Mouse (Mus musculus) lung, postnatal 0 days (tissue): ENCODE results near the gene Gast. TPM values are rescaled to one million over a fixed set of nuclear protein-coding genes. Genes with fewer than 3 reads are reported as not detected.
A peak's percentile ranks its signal among the peaks of the same experiment; 100 is the strongest.

Source experiments
- ATAC-seq: fragments of 200-750 bp; cut with Nextera tagmentation; 2 replicates; pipeline ENCODE4 v1.8.0; 2017; ENCODE audit warnings: moderate library complexity
- DNase-seq: peaks from one replicate; pipeline ENCODE4 v3.0.0-alpha.2; 2016; ENCODE audit warnings: low spot score
- H3K27ac ChIP-seq: fragments of 300-500 bp; sonication (generic); 2 replicates; pipeline ENCODE4 v1.5.1; 2014; ENCODE audit warnings: antibody characterized with exemption, mild to moderate bottlenecking, low read length, mixed read lengths
- H3K27me3 ChIP-seq: fragments of 300-500 bp; sonication (generic); replicated peaks from 2 replicates; pipeline ENCODE4 v1.6.1; 2014; ENCODE audit warnings: low read length, mixed read lengths; ENCODE audit not compliant: insufficient read depth
- H3K36me3 ChIP-seq: fragments of 300-500 bp; sonication (generic); 2 replicates; pipeline ENCODE4 v1.6.1; 2014; ENCODE audit warnings: low read length, mixed read lengths; ENCODE audit not compliant: insufficient read depth
- H3K4me1 ChIP-seq: fragments of 300-500 bp; sonication (generic); 2 replicates; pipeline ENCODE4 v1.6.1; 2014; ENCODE audit warnings: antibody characterized with exemption, low read depth, low read length, mixed read lengths; ENCODE audit not compliant: insufficient read depth
- H3K4me2 ChIP-seq: fragments of 300-500 bp; sonication (generic); replicated peaks from 2 replicates; pipeline ENCODE4 v1.6.1; 2014; ENCODE audit warnings: low read depth, mild to moderate bottlenecking, low read length, moderate library complexity, mixed read lengths
- H3K4me3 ChIP-seq: fragments of 300-500 bp; sonication (generic); 2 replicates; pipeline ENCODE4 v1.5.1; 2014; ENCODE audit warnings: low read depth, low read length
- H3K9ac ChIP-seq: fragments of 300-500 bp; sonication (generic); replicated peaks from 2 replicates; pipeline ENCODE4 v1.6.1; 2014; ENCODE audit warnings: low read depth, mild to moderate bottlenecking
- H3K9me3 ChIP-seq: fragments of 300-500 bp; sonication (generic); 2 replicates; pipeline ENCODE4 v1.6.1; 2016; ENCODE audit warnings: low read length, mixed read lengths
- CTCF ChIP-seq: IDR thresholded peaks from 2 replicates; pipeline ENCODE4 v1.5.1; 2016; ENCODE audit warnings: antibody characterized with exemption, mild to moderate bottlenecking
- EP300 ChIP-seq: IDR thresholded peaks from 2 replicates; pipeline ENCODE4 v1.6.1; 2016; ENCODE audit warnings: antibody characterized with exemption, mild to moderate bottlenecking, control low read depth
- WGBS: fragments of 180-500 bp; shearing (Covaris S2); extraction: QIAGEN DNeasy Blood & Tissue Kit; methylation state at CpG from one replicate; pipeline ENCODE4 v1.1.7; 2014; 5-methylcytosine and 5-hydroxymethylcytosine counted together
- polyA plus RNA-seq: library from polyadenylated mRNA; unstranded; fragments of >200 nt; fragmentation: Nextera tagmentation; extraction: Ambion mirVana; gene quantifications from 2 replicates; pipeline ENCODE4 v1.2.1, GENCODE M21; 2015

The Gast gene
- polyA plus RNA-seq, 1 experiment from 2014 or later, result not detected

- H3K27me3 ChIP-seq, result no peaks in the 10 kb centered on the region
- H3K4me2 ChIP-seq, result no peak overlapping the region
- H3K9ac ChIP-seq, result no peak overlapping the region
- no peak for TF ChIP-seq CTCF
- peak; percentile 79 for TF ChIP-seq EP300
- WGBS, result 33% methylated on average over 5 of the region's 5 CpGs
- H3K4me1 ChIP-seq, result peaks cover 46% of the 10 kb centered on the region
- no peaks in the 10 kb centered on the region for H3K9me3 ChIP-seq
- peak overlapping the region; percentile 91 for H3K27ac ChIP-seq
- ATAC-seq (peak; percentile 61), DNase-seq (peak; percentile 93)
- peaks cover 31% of the 10 kb centered on the region for H3K36me3 ChIP-seq
- no peak overlapping the region for H3K4me3 ChIP-seq
Observed at GRCm38 (mm10) chr11:100386586-100386985, 52.4 kb downstream of the Gast start.

Other genes starting within 250 kb of the Gast start
- gene Krt32, start 246.2 kb upstream of the Gast start, polyA plus RNA-seq, result not detected in 2 replicates
- gene Krt35, start 238.2 kb upstream of the Gast start, polyA plus RNA-seq, result not detected in 2 replicates
- 0.11 TPM in 1 of 2 replicates, not detected in the other for gene Krt36, start 228.8 kb upstream of the Gast start, polyA plus RNA-seq
- 0.60 and 0.68 TPM in 2 replicates for gene Krt13, start 212.8 kb upstream of the Gast start, polyA plus RNA-seq
- 28.1 and 58.8 TPM in 2 replicates for gene Krt15, start 198.5 kb upstream of the Gast start, polyA plus RNA-seq
- gene Krt19, start 185.7 kb upstream of the Gast start, polyA plus RNA-seq, result 460 and 573 TPM in 2 replicates
- gene Krt9, start 141.2 kb upstream of the Gast start, polyA plus RNA-seq, result not detected in 2 replicates
- 1.7 and 2.3 TPM in 2 replicates for gene Krt14, start 126.9 kb upstream of the Gast start, polyA plus RNA-seq
- not detected in 2 replicates for gene Krt16, start 85.5 kb upstream of the Gast start, polyA plus RNA-seq
- 0.58 and 0.65 TPM in 2 replicates for gene Krt17, start 73.4 kb upstream of the Gast start, polyA plus RNA-seq
- gene Krt42, start 64.5 kb upstream of the Gast start, polyA plus RNA-seq, result not detected in 2 replicates
- gene Eif1, start 14.5 kb upstream of the Gast start, polyA plus RNA-seq, result 2,114 and 2,164 TPM in 2 replicates
- gene Hap1, start 21.7 kb downstream of the Gast start, polyA plus RNA-seq, result 6.4 and 6.5 TPM in 2 replicates
- 231 and 251 TPM in 2 replicates for gene Jup, start 63.4 kb downstream of the Gast start, polyA plus RNA-seq
- gene P3h4, start 80.4 kb downstream of the Gast start, polyA plus RNA-seq, result 44.9 and 47.1 TPM in 2 replicates
- 75.6 and 86.5 TPM in 2 replicates for gene Fkbp10, start 81.3 kb downstream of the Gast start, polyA plus RNA-seq
- gene Nt5c3b, start 107.4 kb downstream of the Gast start, polyA plus RNA-seq, result 56.3 and 57.6 TPM in 2 replicates
- gene Klhl10, start 107.5 kb downstream of the Gast start, polyA plus RNA-seq, result 0.38 and 0.43 TPM in 2 replicates
- 3.6 and 4.1 TPM in 2 replicates for gene Klhl11, start 138.3 kb downstream of the Gast start, polyA plus RNA-seq
- gene Acly, start 193.6 kb downstream of the Gast start, polyA plus RNA-seq, result 85.7 and 92.9 TPM in 2 replicates
- gene Ttc25, start 211.2 kb downstream of the Gast start, polyA plus RNA-seq, result 3.5 and 4.9 TPM in 2 replicates
- 31.4 and 33.8 TPM in 2 replicates for gene Cnp, start 240.5 kb downstream of the Gast start, polyA plus RNA-seq